Mouse (Mus musculus): Measurements from ENCODE around the gene Pim3. TPM values are rescaled to one million over a fixed set of nuclear protein-coding genes. Genes with fewer than 3 reads are reported as not detected.

Pim3 gene
- polyA plus RNA-seq, 1 experiment from 2014 or later: 42.0 TPM

- Histone ChIP-seq H3K36me3 (ENCODE audit: control insufficient read depth, insufficient read depth, low read length) (peaks cover 13% of the 10 kb centered on the region; the same call in 1 of the 2 replicates), H3K9ac (ENCODE audit: low read length) (no peak overlapping the region), H3K4me2 (ENCODE audit: low read depth, low read length, severe bottlenecking) (no peak overlapping the region), H3K27me3 (ENCODE audit: control insufficient read depth, insufficient read depth, low read length) (no peaks in the 10 kb centered on the region), H3K4me1 (replicated peaks; ENCODE audit: control insufficient read depth, insufficient read depth, low read length) (peaks cover 9% of the 10 kb centered on the region; the same call in 1 of the 2 replicates), H3K4me3 (ENCODE audit: low read depth, low read length) (no peak overlapping the region), H3K27ac (ENCODE audit: low read depth, low read length) (no peak overlapping the region), H3K9me3 (ENCODE audit: control insufficient read depth, low read length) (no peaks in the 10 kb centered on the region)
- ATAC-seq (replicated peaks; ENCODE audit: low FRiP score) (no peak), DNase-seq (ENCODE audit: low spot score) (no peak)
- 88% methylated on average over 7 of the region's 7 CpGs for WGBS
Measured at GRCm38 (mm10) chr15:88821403-88821802, 40.6 kb upstream of the Pim3 start.

- Histone ChIP-seq H3K27me3 (ENCODE audit: control insufficient read depth, insufficient read depth, low read length) (no peaks in the 10 kb centered on the region), H3K4me3 (ENCODE audit: low read depth, low read length) (no peak overlapping the region), H3K4me1 (replicated peaks; ENCODE audit: control insufficient read depth, insufficient read depth, low read length) (peaks cover 9% of the 10 kb centered on the region; the same call in 1 of the 2 replicates), H3K9me3 (ENCODE audit: control insufficient read depth, low read length) (no peaks in the 10 kb centered on the region), H3K9ac (ENCODE audit: low read length) (no peak overlapping the region), H3K4me2 (ENCODE audit: low read depth, low read length, severe bottlenecking) (no peak overlapping the region), H3K27ac (ENCODE audit: low read depth, low read length) (no peak overlapping the region), H3K36me3 (ENCODE audit: control insufficient read depth, insufficient read depth, low read length) (peaks cover 13% of the 10 kb centered on the region; the same call in 1 of the 2 replicates)
- WGBS: 90% methylated on average over 7 of the region's 7 CpGs
- DNase-seq (ENCODE audit: low spot score) (no peak), ATAC-seq (replicated peaks; ENCODE audit: low FRiP score) (no peak)
Measured at GRCm38 (mm10) chr15:88822513-88822912, 39.5 kb upstream of the Pim3 start.

- Histone ChIP-seq H3K27me3 (ENCODE audit: control insufficient read depth, insufficient read depth, low read length) (no peaks in the 10 kb centered on the region), H3K4me1 (replicated peaks; ENCODE audit: control insufficient read depth, insufficient read depth, low read length) (peaks cover 9% of the 10 kb centered on the region; the same call in 1 of the 2 replicates), H3K9me3 (ENCODE audit: control insufficient read depth, low read length) (no peaks in the 10 kb centered on the region), H3K4me3 (ENCODE audit: low read depth, low read length) (no peak overlapping the region), H3K9ac (ENCODE audit: low read length) (no peak overlapping the region), H3K36me3 (ENCODE audit: control insufficient read depth, insufficient read depth, low read length) (peaks cover 13% of the 10 kb centered on the region; the same call in 1 of the 2 replicates), H3K4me2 (ENCODE audit: low read depth, low read length, severe bottlenecking) (no peak overlapping the region), H3K27ac (ENCODE audit: low read depth, low read length) (no peak overlapping the region)
- DNase-seq (ENCODE audit: low spot score): no peak
- WGBS: 95% methylated on average over 5 of the region's 5 CpGs
- no peak for ATAC-seq (replicated peaks; ENCODE audit: low FRiP score)
Measured at GRCm38 (mm10) chr15:88823376-88823775, 38.6 kb upstream of the Pim3 start.

GRCm38 (mm10) chr15:88827466-88827865, 34.5 kb upstream of the Pim3 start:
- H3K27me3 ChIP-seq (ENCODE audit: control insufficient read depth, insufficient read depth, low read length): no peaks in the 10 kb centered on the region
- no peaks in the 10 kb centered on the region for H3K9me3 ChIP-seq (ENCODE audit: control insufficient read depth, low read length)
- ATAC-seq (replicated peaks; ENCODE audit: low FRiP score) (no peak), DNase-seq (ENCODE audit: low spot score) (no peak)
- H3K27ac ChIP-seq (ENCODE audit: low read depth, low read length): no peak overlapping the region
- no peak overlapping the region for H3K9ac ChIP-seq (ENCODE audit: low read length)
- H3K4me2 ChIP-seq (ENCODE audit: low read depth, low read length, severe bottlenecking): no peak overlapping the region
- H3K4me1 ChIP-seq (replicated peaks; ENCODE audit: control insufficient read depth, insufficient read depth, low read length): no peaks in the 10 kb centered on the region
- peaks cover 13% of the 10 kb centered on the region; the same call in 1 of the 2 replicates for H3K36me3 ChIP-seq (ENCODE audit: control insufficient read depth, insufficient read depth, low read length)
- H3K4me3 ChIP-seq (ENCODE audit: low read depth, low read length): no peak overlapping the region
- WGBS: 88% methylated on average over 6 of the region's 6 CpGs

GRCm38 (mm10) chr15:88827991-88828799, 33.8 kb upstream of the Pim3 start:
- peak; percentile 83 for DNase-seq (ENCODE audit: low spot score)

GRCm38 (mm10) chr15:88828800-88829705, 32.9 kb upstream of the Pim3 start:
- ATAC-seq (replicated peaks; ENCODE audit: low FRiP score): peak; percentile 91
- no peak overlapping the region for H3K9ac ChIP-seq (ENCODE audit: low read length)
- WGBS: 63% methylated on average over 15 of the region's 17 CpGs
- H3K9me3 ChIP-seq (ENCODE audit: control insufficient read depth, low read length): no peaks in the 10 kb centered on the region
- peaks cover 8% of the 10 kb centered on the region; the same call in 1 of the 2 replicates for H3K36me3 ChIP-seq (ENCODE audit: control insufficient read depth, insufficient read depth, low read length)
- H3K4me1 ChIP-seq (replicated peaks; ENCODE audit: control insufficient read depth, insufficient read depth, low read length): no peaks in the 10 kb centered on the region
- H3K4me2 ChIP-seq (ENCODE audit: low read depth, low read length, severe bottlenecking): no peak overlapping the region
- no peak overlapping the region for H3K27ac ChIP-seq (ENCODE audit: low read depth, low read length)
- peak; percentile 92 for DNase-seq (ENCODE audit: low spot score)
- no peak overlapping the region for H3K4me3 ChIP-seq (ENCODE audit: low read depth, low read length)
- H3K27me3 ChIP-seq (ENCODE audit: control insufficient read depth, insufficient read depth, low read length): no peaks in the 10 kb centered on the region

More at GRCm38 (mm10) chr15:88827991-88828799, 33.8 kb upstream of the Pim3 start:
- Histone ChIP-seq H3K4me1 (replicated peaks; ENCODE audit: control insufficient read depth, insufficient read depth, low read length) (no peaks in the 10 kb centered on the region), H3K9ac (ENCODE audit: low read length) (no peak overlapping the region), H3K4me3 (ENCODE audit: low read depth, low read length) (no peak overlapping the region), H3K4me2 (ENCODE audit: low read depth, low read length, severe bottlenecking) (no peak overlapping the region), H3K36me3 (ENCODE audit: control insufficient read depth, insufficient read depth, low read length) (peaks cover 13% of the 10 kb centered on the region; the same call in 1 of the 2 replicates), H3K27me3 (ENCODE audit: control insufficient read depth, insufficient read depth, low read length) (no peaks in the 10 kb centered on the region), H3K9me3 (ENCODE audit: control insufficient read depth, low read length) (no peaks in the 10 kb centered on the region), H3K27ac (ENCODE audit: low read depth, low read length) (no peak overlapping the region)
- WGBS: 30% methylated on average over 9 of the region's 9 CpGs
- ATAC-seq (replicated peaks; ENCODE audit: low FRiP score): peak; percentile 63

GRCm38 (mm10) chr15:88829791-88830440, 32.1 kb upstream of the Pim3 start:
- DNase-seq (ENCODE audit: low spot score): no peak
- WGBS: 78% methylated on average over 6 of the region's 6 CpGs
- H3K27me3 ChIP-seq (ENCODE audit: control insufficient read depth, insufficient read depth, low read length): no peaks in the 10 kb centered on the region

GRCm38 (mm10) chr15:88830696-88831095, 31.3 kb upstream of the Pim3 start:
- H3K4me2 ChIP-seq (ENCODE audit: low read depth, low read length, severe bottlenecking): no peak overlapping the region
- H3K4me1 ChIP-seq (replicated peaks; ENCODE audit: control insufficient read depth, insufficient read depth, low read length): no peaks in the 10 kb centered on the region
- 87% methylated on average over 5 of the region's 5 CpGs for WGBS
- H3K9ac ChIP-seq (ENCODE audit: low read length): no peak overlapping the region
- H3K27me3 ChIP-seq (ENCODE audit: control insufficient read depth, insufficient read depth, low read length): no peaks in the 10 kb centered on the region
- H3K36me3 ChIP-seq (ENCODE audit: control insufficient read depth, insufficient read depth, low read length): no peaks in the 10 kb centered on the region
- H3K9me3 ChIP-seq (ENCODE audit: control insufficient read depth, low read length): no peaks in the 10 kb centered on the region
- H3K27ac ChIP-seq (ENCODE audit: low read depth, low read length): no peak overlapping the region
- no peak overlapping the region for H3K4me3 ChIP-seq (ENCODE audit: low read depth, low read length)
- DNase-seq (ENCODE audit: low spot score) (no peak), ATAC-seq (replicated peaks; ENCODE audit: low FRiP score) (no peak)

More at GRCm38 (mm10) chr15:88829791-88830440, 32.1 kb upstream of the Pim3 start:
- Histone ChIP-seq H3K9ac (ENCODE audit: low read length) (no peak overlapping the region), H3K4me2 (ENCODE audit: low read depth, low read length, severe bottlenecking) (no peak overlapping the region), H3K4me3 (ENCODE audit: low read depth, low read length) (no peak overlapping the region), H3K27ac (ENCODE audit: low read depth, low read length) (no peak overlapping the region), H3K36me3 (ENCODE audit: control insufficient read depth, insufficient read depth, low read length) (peaks cover 2% of the 10 kb centered on the region; the same call in 1 of the 2 replicates), H3K4me1 (replicated peaks; ENCODE audit: control insufficient read depth, insufficient read depth, low read length) (no peaks in the 10 kb centered on the region), H3K9me3 (ENCODE audit: control insufficient read depth, low read length) (no peaks in the 10 kb centered on the region)
- ATAC-seq (replicated peaks; ENCODE audit: low FRiP score): no peak
